Mouse (Mus musculus): ENCODE results near the gene Dld.

DNA sequence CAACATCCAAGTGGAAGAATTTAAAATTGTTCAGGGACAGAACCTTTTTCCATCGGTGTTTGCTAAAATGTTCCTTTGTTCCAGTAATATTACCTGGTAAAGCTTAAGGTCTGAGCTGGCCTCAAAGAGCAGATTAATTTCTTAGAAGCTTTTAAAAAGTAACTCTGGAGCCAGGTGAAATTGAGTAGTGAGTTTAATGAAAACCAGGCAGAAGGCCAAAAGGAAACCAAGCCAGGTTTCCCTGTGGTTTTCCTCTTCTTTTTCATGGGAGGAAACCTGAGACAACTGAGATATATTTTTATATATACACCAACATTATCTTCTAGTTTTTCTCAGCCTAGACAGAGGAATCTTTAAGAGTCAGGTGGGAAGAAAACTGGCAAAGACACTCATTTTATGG, 29.7 kb downstream of the Dld start:
- TF ChIP-seq CTCF (IDR thresholded peaks at IDR 0.05; ENCODE audit: extremely low read depth, insufficient read length, insufficient replicate concordance, low read depth, low read length) = no peak
- no peak for TF ChIP-seq POLR2A (IDR thresholded peaks at IDR 0.05; ENCODE audit: low read depth, low read length)
